Mouse (Mus musculus) kidney, postnatal 10 days (tissue): ENCODE measurements around the gene Rfc5.
A peak's percentile ranks its signal among the peaks of the same experiment; 100 is the strongest.
"Not testable (repeated sequence)": the region's sequence is repeated elsewhere in the genome, so short reads cannot be mapped to it uniquely, and the experiment has no call there.

Experiments
- DNase-seq: peaks from one replicate; pipeline ENCODE4 v3.0.0; 2021; ENCODE audit warnings: mixed read lengths

Rfc5 gene

GRCm38 (mm10) chr5:117345432-117345976 lies 43.3 kb downstream of the Rfc5 start:
- no peak for DNase-seq

GRCm38 (mm10) chr5:117344496-117344895 lies 44.4 kb downstream of the Rfc5 start:
- DNase-seq: not testable (repeated sequence)

- no peak for DNase-seq
Observed at GRCm38 (mm10) chr5:117341896-117342295, 47.0 kb downstream of the Rfc5 start.

- no peak for DNase-seq
Observed at GRCm38 (mm10) chr5:117340081-117340480, 48.8 kb downstream of the Rfc5 start.

- no peak for DNase-seq
Observed at GRCm38 (mm10) chr5:117338503-117338902, 50.3 kb downstream of the Rfc5 start.

- no peak for DNase-seq
Observed at GRCm38 (mm10) chr5:117337999-117338398, 50.8 kb downstream of the Rfc5 start.

GRCm38 (mm10) chr5:117330457-117330856 lies 58.4 kb downstream of the Rfc5 start:
- DNase-seq: peak; percentile 43
